9 mouse cellular contexts compared by ENCODE assay signal in the genomic region with DNA sequence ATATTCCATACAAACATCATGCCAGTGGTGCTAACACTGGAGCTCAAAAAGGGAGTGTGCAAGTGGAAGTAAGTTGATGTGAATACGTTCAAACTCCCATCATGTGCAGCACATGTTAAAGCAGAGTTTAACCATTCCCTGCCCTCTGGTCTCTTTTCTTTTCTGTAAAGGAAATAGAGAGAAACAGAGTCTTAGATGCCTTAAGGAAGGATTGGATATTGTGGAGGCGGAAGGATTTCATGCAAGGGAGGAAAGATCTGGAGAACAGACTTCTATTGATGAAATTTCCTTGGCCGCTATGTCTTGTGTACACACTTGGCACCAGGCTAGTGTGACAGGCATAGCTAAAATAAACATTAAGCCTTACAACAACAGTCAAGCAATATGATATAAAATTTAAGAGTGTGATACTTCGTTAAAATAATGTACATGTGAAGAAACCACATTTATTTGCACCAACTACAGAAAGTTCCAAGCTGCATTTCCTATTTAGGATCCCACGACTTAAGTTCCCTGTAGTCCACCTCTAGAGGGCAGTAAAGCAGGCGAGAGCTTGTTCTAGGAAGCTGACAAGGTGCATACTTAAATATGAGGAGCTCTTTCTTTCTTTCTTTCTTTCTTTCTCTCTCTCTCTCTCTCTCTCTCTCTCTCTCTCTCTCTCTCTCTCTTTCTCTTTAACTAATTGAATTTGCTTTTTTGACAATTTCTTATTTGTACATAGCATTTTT.
DNase-seq lines count a peak whose midpoint lies in the region; ATAC-seq and TF ChIP-seq lines count a peak whose summit lies in the region.
"Had no signal": no experiment of that assay in that cellular context is flagged by ENCODE, and none has a peak within 500 bp of the region (broad histone marks: within the 10 kb centered on the region; RNA-seq: fewer than 3 reads in every experiment).

No protein-coding gene starts in this region.

- TF ChIP-seq RAD21 in MEL (IDR thresholded peaks at IDR 0.05; ENCODE audit: low read depth, low read length): peak; percentile 32

- no peak overlapping the region for H3K27ac ChIP-seq in kidney, adult 2 months (ENCODE audit: insufficient read depth, low read depth, low read length)
- H3K27ac ChIP-seq in kidney, embryonic 15.5 days: no peak overlapping the region
- H3K27ac ChIP-seq in MEL (ENCODE audit: control insufficient read depth, low read depth, low read length): no peak overlapping the region
- peak overlapping the region; percentile 52 for H3K27ac ChIP-seq in forebrain, embryonic 16.5 days (ENCODE audit: low read length)
- H3K27ac ChIP-seq: limb, embryonic 15.5 days had no signal

- no peaks in the 10 kb centered on the region for H3K36me3 ChIP-seq in kidney, adult 2 months (ENCODE audit: control insufficient read depth, insufficient read depth, low read length)
- H3K36me3 ChIP-seq in kidney, embryonic 15.5 days: no peaks in the 10 kb centered on the region
- H3K36me3 ChIP-seq in MEL (ENCODE audit: control insufficient read depth in 1 of 2, insufficient read depth in 2 of 2, low read length in 2 of 2): no peaks in the 10 kb centered on the region
- H3K36me3 ChIP-seq in forebrain, embryonic 16.5 days (ENCODE audit: control insufficient read depth, insufficient read depth): no peaks in the 10 kb centered on the region
- H3K36me3 ChIP-seq: limb, embryonic 15.5 days had no signal

- TF ChIP-seq CTCF in kidney, adult 2 months (conservative IDR thresholded peaks at IDR 0.05; ENCODE audit: insufficient read depth, insufficient read length, low read depth, low read length): 0 out of 2 replicates have a peak, but pooled peaks have one; percentile 30
- peak; percentile 19 to 53 (median 44); a peak in 3 of 6 replicates for TF ChIP-seq CTCF in MEL (IDR thresholded peaks at IDR 0.05 in 2 of 3, conservative IDR thresholded peaks at IDR 0.05 in 1 of 3; ENCODE audit: control insufficient read depth in 1 of 3, insufficient read depth in 1 of 3, low read depth in 2 of 3, low read length in 3 of 3, poor library complexity in 1 of 3, severe bottlenecking in 1 of 3)

- 32% methylated on average over 6 of the region's 6 CpGs for WGBS in kidney, adult 2 months
- 43% methylated on average over 6 of the region's 6 CpGs for WGBS in kidney, embryonic 15.5 days
- 9% methylated on average over 6 of the region's 6 CpGs for WGBS in forebrain, embryonic 16.5 days

- no peak overlapping the region for H3K4me2 ChIP-seq in kidney, embryonic 15.5 days
- H3K4me2 ChIP-seq in forebrain, embryonic 16.5 days (ENCODE audit: low read length): no peak overlapping the region
- H3K4me2 ChIP-seq: limb, embryonic 15.5 days had no signal

- H3K4me3 ChIP-seq in kidney, adult 2 months (ENCODE audit: insufficient read depth, low read depth, low read length): no peak overlapping the region
- H3K4me3 ChIP-seq in kidney, embryonic 15.5 days (replicated peaks): no peak overlapping the region
- no peak overlapping the region for H3K4me3 ChIP-seq in MEL (ENCODE audit: control insufficient read depth in 1 of 2, insufficient read depth in 1 of 2, low read depth in 2 of 2, low read length in 2 of 2)
- H3K4me3 ChIP-seq in forebrain, embryonic 16.5 days (replicated peaks; ENCODE audit: low read length): no peak overlapping the region
- H3K4me3 ChIP-seq: limb, embryonic 15.5 days had no signal

- H3K27me3 ChIP-seq in kidney, adult 2 months (replicated peaks; ENCODE audit: control insufficient read depth, insufficient read depth, low read length): no peaks in the 10 kb centered on the region; the same call in 1 of the 2 replicates
- no peaks in the 10 kb centered on the region for H3K27me3 ChIP-seq in kidney, embryonic 15.5 days
- peaks cover 0 to 2% of the 10 kb centered on the region in 2 experiments; a peak in 1 of 4 replicates for H3K27me3 ChIP-seq in MEL (ENCODE audit: control insufficient read depth in 1 of 2, insufficient read depth in 2 of 2, low read length in 2 of 2)
- no peaks in the 10 kb centered on the region for H3K27me3 ChIP-seq in forebrain, embryonic 16.5 days (replicated peaks; ENCODE audit: control insufficient read depth, insufficient read depth, low read length)
- H3K27me3 ChIP-seq: limb, embryonic 15.5 days had no signal

- peak; percentile 31 for DNase-seq in kidney, adult 2 months
- DNase-seq in 416B (ENCODE audit: low read depth): peak; percentile 67
- DNase-seq in MEL (ENCODE audit: low read depth, low spot score): peak; percentile 54
- DNase-seq in urinary bladder, postnatal 36 days (ENCODE audit: low spot score in 2 of 2): no peak
- no peak for DNase-seq in spleen, adult 18-20 months
- DNase-seq in urinary bladder, postnatal 25 days (ENCODE audit: low spot score): no peak

- H3K79me2 ChIP-seq in MEL (ENCODE audit: control insufficient read depth, insufficient read depth, low read length, poor library complexity): no peaks in the 10 kb centered on the region

- no peak overlapping the region for H3K9ac ChIP-seq in kidney, embryonic 15.5 days
- no peak overlapping the region for H3K9ac ChIP-seq in MEL (ENCODE audit: control insufficient read depth, low read depth, low read length, poor library complexity, severe bottlenecking)
- H3K9ac ChIP-seq in forebrain, embryonic 16.5 days (replicated peaks; ENCODE audit: low read depth, low read length): no peak overlapping the region
- H3K9ac ChIP-seq: limb, embryonic 15.5 days had no signal

- TF ChIP-seq POLR2A in kidney, adult 2 months (IDR thresholded peaks at IDR 0.05; ENCODE audit: low read depth, low read length): no peak
- no peak for TF ChIP-seq POLR2A in MEL (IDR thresholded peaks at IDR 0.05; ENCODE audit: control insufficient read depth in 1 of 2, insufficient read depth in 1 of 2, low read depth in 1 of 2, low read length in 2 of 2, poor library complexity in 1 of 2)

- H3K4me1 ChIP-seq in kidney, adult 2 months (ENCODE audit: control insufficient read depth, insufficient read depth, low read length): no peaks in the 10 kb centered on the region
- H3K4me1 ChIP-seq in kidney, embryonic 15.5 days: no peaks in the 10 kb centered on the region
- no peaks in the 10 kb centered on the region for H3K4me1 ChIP-seq in MEL (ENCODE audit: control insufficient read depth in 1 of 2, insufficient read depth in 2 of 2, low read length in 2 of 2)
- H3K4me1 ChIP-seq in forebrain, embryonic 16.5 days (replicated peaks; ENCODE audit: control insufficient read depth, insufficient read depth, low read length): peaks cover 10% of the 10 kb centered on the region
- H3K4me1 ChIP-seq: limb, embryonic 15.5 days had no signal

- no peaks in the 10 kb centered on the region for H3K9me3 ChIP-seq in kidney, embryonic 15.5 days (replicated peaks)
- H3K9me3 ChIP-seq in MEL (replicated peaks; ENCODE audit: insufficient read depth, low read length): no peaks in the 10 kb centered on the region
- H3K9me3 ChIP-seq in forebrain, embryonic 16.5 days (ENCODE audit: control insufficient read depth, low read length): no peaks in the 10 kb centered on the region
- H3K9me3 ChIP-seq: limb, embryonic 15.5 days had no signal

- no peak for ATAC-seq in kidney, embryonic 15.5 days (replicated peaks; ENCODE audit: low FRiP score)
- peak; percentile 16; the same call in 1 of the 2 replicates for ATAC-seq in forebrain, embryonic 16.5 days

- TF ChIP-seq EP300 in MEL (IDR thresholded peaks at IDR 0.05; ENCODE audit: low read depth in 1 of 2, low read length in 2 of 2): no peak

TF ChIP-seq in MEL, 35 proteins besides CTCF, POLR2A, EP300 and RAD21:
- TF ChIP-seq KAT2A (conservative IDR thresholded peaks at IDR 0.05; ENCODE audit: low read depth, low read length) (no peak), RCOR1 (IDR thresholded peaks at IDR 0.05; ENCODE audit: low read depth, low read length) (no peak), BHLHE40 (IDR thresholded peaks at IDR 0.05; ENCODE audit: borderline replicate concordance, low read depth, low read length) (no peak), GABPA (IDR thresholded peaks at IDR 0.05; ENCODE audit: low read depth, low read length) (no peak), MXI1 (IDR thresholded peaks at IDR 0.05; ENCODE audit: low read depth, low read length) (no peak), CHD2 (IDR thresholded peaks at IDR 0.05; ENCODE audit: low read length) (no peak), SMC3 (IDR thresholded peaks at IDR 0.05; ENCODE audit: low read depth, low read length) (peak; percentile 54), USF2 (IDR thresholded peaks at IDR 0.05; ENCODE audit: borderline replicate concordance in 1 of 2, insufficient read depth in 1 of 2, low read depth in 1 of 2, low read length in 2 of 2) (no peak), MAX (IDR thresholded peaks at IDR 0.05; ENCODE audit: low read length) (no peak)

Comparison
In these comparisons a context has a peak if more than half of its experiments do, and no peak if none do; other contexts are left out.
1. DNase-seq: peak in kidney, adult 2 months (single experiment), 416B (single experiment) and MEL (single experiment); none in urinary bladder, postnatal 36 days (0 of 2), spleen, adult 18-20 months (0 of 2) and urinary bladder, postnatal 25 days (single experiment).